Mouse (Mus musculus) liver, postnatal 0 days (tissue): ENCODE measurements around the gene Lmo1.

Experiments
- CTCF ChIP-seq: sonication (generic); IDR thresholded peaks from 2 replicates; pipeline ENCODE4 v1.5.1; 2016; ENCODE audit warnings: antibody characterized with exemption, low read depth
- EP300 ChIP-seq: IDR thresholded peaks from 2 replicates; pipeline ENCODE4 v1.6.1; 2016; ENCODE audit warnings: antibody characterized with exemption, low read depth, mild to moderate bottlenecking

GRCm38 (mm10) chr7:109174337-109174948, 564 bp downstream of the Lmo1 start:
- TF ChIP-seq CTCF: no peak
- no peak for TF ChIP-seq EP300
